Mouse (Mus musculus): Measurements from ENCODE around the gene Tmem184b.
A peak's percentile ranks its signal among the peaks of the same experiment; 100 is the strongest.

Gene Tmem184b

GRCm38 (mm10) chr15:79393101-79393500 lies 10.3 kb downstream of the Tmem184b start:
- TF ChIP-seq GATA4 (IDR thresholded peaks at IDR 0.05; ENCODE audit: insufficient replicate concordance, low read length) = no peak

- TF ChIP-seq GATA4 (IDR thresholded peaks at IDR 0.05; ENCODE audit: insufficient replicate concordance, low read length) = peak; percentile 47; the same call in 1 of the 2 replicates
Observed at GRCm38 (mm10) chr15:79392527-79392926, 10.8 kb downstream of the Tmem184b start.

DNA sequence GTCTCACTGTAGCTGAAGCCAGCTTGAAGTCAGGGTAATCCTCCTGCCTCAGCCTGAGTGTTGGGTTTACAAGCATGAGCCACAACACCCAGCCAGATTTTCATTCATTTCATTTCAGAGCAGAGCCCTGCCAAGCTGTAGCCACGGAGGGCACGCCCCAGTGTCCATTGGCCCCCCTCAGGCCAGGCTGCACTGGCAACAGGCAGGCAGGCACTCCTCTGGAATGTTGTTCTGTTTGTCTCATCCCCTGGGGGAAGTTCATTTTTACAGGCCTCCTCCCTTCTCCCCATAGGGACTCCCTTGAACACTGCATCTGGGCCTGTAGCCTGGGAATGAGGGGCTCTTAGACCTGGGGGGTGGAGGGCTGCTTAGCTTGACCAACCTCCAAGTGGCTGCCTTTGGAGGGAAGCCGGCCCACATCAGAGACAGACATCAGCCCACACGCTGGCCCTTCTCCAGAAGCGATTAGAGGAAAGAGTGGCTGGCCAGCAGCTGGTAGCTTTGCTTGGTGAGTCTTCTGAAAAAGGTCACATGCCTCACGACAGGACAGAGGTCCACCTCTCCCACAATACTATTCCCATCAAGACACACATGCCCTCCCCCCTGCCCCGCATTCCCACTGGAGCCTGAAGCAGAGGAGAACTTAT lies 11.8 kb downstream of the Tmem184b start:
- peak; percentile 46; the same call in 1 of the 2 replicates for TF ChIP-seq GATA4 (IDR thresholded peaks at IDR 0.05; ENCODE audit: insufficient replicate concordance, low read length)

GRCm38 (mm10) chr15:79390434-79390833 lies 12.9 kb downstream of the Tmem184b start:
- no peak; the same call in 1 of the 2 replicates for TF ChIP-seq GATA4 (IDR thresholded peaks at IDR 0.05; ENCODE audit: insufficient replicate concordance, low read length)

GRCm38 (mm10) chr15:79388171-79388570 lies 15.2 kb downstream of the Tmem184b start:
- no peak for TF ChIP-seq GATA4 (IDR thresholded peaks at IDR 0.05; ENCODE audit: insufficient replicate concordance, low read length)

DNA sequence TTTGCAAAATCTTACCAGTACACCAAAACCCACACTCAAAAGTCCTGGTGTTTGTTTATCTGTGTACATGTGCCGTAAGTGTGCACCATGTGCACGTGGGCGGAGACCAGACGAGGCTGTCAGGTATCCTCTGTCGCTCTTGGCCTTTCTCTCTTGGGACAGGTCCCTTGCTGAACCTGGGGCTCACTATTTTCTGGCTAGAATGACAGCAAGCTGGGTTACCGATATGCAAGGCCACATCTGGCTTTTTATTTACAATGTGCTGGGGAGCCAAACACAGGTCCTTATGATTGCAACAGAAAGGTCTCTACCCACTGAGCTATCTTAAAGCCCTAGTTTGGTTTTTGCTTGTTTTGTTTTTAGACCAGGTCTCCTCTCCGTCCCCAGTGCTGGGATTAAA lies 15.8 kb downstream of the Tmem184b start:
- TF ChIP-seq GATA4 (IDR thresholded peaks at IDR 0.05; ENCODE audit: insufficient replicate concordance, low read length) = no peak

DNA sequence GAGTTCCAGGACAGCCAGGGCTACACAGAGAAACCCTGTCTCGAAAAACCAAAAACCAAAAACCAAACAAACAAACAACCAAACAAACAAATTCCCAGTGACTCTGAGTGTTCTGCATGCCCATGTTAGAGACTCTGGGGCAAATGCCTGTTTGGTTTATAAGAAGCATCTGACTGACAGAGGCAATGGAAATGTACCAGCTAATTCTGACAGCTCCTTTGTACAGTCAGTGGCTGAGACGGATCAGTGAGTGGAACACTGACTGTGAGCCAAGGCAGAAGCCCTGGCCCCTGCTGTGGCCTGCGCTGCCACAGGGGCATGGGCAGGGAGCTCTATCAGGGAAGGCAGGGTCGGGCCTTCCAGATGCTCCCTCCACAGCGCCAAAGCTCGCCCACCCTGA lies 16.3 kb downstream of the Tmem184b start:
- TF ChIP-seq GATA4 (IDR thresholded peaks at IDR 0.05; ENCODE audit: insufficient replicate concordance, low read length) = no peak

DNA sequence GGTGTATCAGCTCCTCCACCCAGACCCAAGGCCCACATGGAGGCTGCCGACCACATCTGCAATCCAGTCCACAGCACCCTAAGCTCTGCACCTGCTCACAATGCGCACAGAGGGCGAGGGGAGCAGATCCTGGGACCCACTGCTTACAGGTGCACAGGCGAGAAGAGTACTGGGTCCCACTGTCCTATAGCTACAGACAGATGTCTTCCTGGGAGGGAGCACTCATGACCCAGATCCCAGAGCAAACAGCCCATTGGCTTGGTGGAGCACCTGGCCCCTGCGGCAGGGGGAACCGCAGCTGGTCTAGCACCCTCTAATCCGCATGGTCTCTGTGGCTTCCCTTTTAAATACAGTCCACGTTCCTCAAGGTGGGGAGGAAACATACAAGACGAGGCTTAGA lies 21.7 kb downstream of the Tmem184b start:
- no peak for TF ChIP-seq GATA4 (IDR thresholded peaks at IDR 0.05; ENCODE audit: insufficient replicate concordance, low read length)

DNA sequence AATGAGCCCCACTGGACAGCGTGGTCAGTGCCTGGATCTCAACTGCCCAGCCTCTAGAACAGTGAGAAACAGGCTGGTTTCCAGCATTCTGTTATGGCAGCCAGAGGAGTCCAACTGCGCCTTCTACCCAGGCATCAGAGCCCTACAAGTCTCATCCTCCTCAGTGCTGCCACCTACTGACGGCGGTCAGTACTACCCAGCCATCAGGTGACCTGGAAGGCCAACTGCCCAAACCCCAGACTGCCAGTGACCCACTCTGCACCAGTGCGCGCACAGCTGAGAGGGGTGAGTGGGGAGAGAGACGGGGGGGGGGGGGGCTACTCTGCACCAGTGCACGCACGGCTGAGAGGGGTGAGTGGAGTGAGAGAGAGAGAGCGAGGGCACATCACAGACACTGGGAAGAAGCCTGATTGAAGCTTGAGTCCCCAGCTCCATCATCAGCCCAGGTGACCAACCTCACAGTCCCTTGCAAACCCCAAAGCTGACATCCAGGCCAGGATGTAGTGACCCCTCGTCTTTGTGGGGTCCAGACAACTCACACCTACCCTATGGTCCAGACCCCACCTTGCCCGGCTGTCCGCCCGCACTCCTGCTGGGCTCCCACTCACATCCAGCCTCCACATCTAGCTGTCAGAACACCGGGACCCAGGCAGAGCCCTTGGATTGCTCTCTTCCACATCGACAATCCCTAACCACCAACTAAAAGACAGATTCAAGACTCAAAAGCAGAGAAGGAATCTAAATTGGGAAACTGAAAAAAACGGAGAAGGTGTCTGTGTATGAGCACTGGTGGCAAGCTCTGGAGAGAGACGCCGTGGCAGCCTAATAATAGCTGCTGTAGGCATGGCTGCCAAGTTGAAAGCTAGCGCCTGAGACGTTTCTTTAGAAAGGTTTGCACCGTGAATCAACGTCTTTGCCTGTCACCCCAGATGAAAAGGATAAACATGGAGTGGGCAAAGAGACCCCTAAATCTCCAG lies 22.6 kb downstream of the Tmem184b start:
- no peak for TF ChIP-seq GATA4 (IDR thresholded peaks at IDR 0.05; ENCODE audit: insufficient replicate concordance, low read length)

DNA sequence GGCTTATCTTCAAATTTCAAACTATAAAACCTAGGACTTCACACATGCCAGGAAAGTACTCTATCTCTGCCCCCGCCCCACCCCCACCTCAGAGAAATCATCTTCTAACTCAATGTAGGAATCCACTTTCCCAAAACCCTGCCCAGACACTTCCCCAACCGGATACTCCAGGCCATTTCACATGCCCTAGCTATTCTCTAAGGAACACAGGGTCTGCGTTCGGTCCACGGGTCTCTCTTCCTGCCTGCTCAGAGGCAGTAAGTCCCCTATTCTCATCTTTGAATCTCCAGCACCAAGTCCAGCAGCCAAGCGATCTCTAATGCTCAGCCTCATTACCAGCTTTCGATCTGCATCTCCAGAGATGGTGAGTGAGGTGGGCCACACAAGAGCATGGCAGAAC lies 23.7 kb downstream of the Tmem184b start:
- TF ChIP-seq GATA4 (IDR thresholded peaks at IDR 0.05; ENCODE audit: insufficient replicate concordance, low read length) = no peak

GRCm38 (mm10) chr15:79378608-79379007 lies 24.8 kb downstream of the Tmem184b start:
- no peak for TF ChIP-seq GATA4 (IDR thresholded peaks at IDR 0.05; ENCODE audit: insufficient replicate concordance, low read length)

- TF ChIP-seq GATA4 (IDR thresholded peaks at IDR 0.05; ENCODE audit: insufficient replicate concordance, low read length) = no peak
Observed at GRCm38 (mm10) chr15:79377681-79378080, 25.7 kb downstream of the Tmem184b start.

DNA sequence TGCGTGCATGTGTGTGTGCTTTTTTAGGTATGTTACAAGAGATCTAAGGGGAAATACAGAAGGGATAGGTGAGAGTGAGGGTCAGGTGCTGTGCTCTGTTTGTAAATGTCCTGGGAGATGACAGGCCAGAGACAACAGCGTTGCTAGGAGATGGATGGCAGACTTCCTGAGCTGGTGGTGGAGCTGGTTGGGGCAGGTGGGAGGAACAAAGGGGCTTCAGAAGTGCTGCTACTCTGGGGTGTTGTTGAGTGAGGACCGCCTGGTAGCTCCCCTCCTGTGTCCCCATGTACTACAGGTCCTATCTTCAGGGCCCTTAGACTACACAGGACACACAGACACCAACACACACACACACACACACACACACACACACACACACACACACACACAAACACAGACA lies 28.6 kb downstream of the Tmem184b start:
- no peak for TF ChIP-seq GATA4 (IDR thresholded peaks at IDR 0.05; ENCODE audit: insufficient replicate concordance, low read length)

- no peak for TF ChIP-seq GATA4 (IDR thresholded peaks at IDR 0.05; ENCODE audit: insufficient replicate concordance, low read length)
Observed at GRCm38 (mm10) chr15:79370281-79370843, 33.0 kb downstream of the Tmem184b start.

DNA sequence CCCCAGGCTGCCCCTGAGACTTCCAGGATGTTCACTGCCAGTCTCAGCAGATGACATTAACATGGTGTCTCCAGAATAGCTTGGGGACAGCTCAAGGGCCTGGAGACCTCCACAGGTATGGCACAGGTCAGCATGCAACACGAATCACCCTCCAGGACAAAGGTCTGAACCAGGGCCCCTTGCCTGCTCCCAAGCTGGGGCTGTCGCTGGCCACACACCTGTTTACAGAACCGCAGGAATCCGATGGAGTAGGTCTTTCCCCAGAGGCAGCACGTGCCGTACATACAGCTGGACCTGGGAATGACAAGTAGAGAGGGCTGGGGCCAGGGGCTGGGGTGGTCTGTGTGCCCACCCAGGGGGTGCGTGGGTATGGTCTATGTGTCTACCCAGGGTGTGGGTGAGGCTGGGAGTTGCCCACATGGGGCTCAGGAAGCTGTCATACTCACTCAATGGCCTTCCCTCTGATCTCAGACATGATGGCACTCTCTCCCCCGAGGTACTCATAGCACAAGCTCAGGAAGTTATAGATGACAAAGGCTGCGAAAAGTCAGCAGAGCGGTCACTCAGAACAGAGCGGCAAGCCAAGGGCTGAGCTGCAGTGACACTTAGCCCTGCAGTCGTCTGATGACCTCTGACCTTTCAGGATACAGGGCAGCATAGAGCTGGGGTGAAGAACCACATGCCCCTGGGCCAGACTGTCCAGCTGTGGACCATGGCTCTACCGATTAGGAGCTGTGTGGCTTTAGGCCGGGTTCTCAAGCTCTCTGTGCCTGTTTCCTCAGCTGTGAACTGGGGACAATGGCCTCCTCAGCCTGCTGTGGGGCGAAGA lies 33.7 kb downstream of the Tmem184b start:
- TF ChIP-seq GATA4 (IDR thresholded peaks at IDR 0.05; ENCODE audit: insufficient replicate concordance, low read length) = no peak

All from liver, adult (tissue).